Mouse (Mus musculus): ENCODE measurements around the gene Slc5a11.

DNA sequence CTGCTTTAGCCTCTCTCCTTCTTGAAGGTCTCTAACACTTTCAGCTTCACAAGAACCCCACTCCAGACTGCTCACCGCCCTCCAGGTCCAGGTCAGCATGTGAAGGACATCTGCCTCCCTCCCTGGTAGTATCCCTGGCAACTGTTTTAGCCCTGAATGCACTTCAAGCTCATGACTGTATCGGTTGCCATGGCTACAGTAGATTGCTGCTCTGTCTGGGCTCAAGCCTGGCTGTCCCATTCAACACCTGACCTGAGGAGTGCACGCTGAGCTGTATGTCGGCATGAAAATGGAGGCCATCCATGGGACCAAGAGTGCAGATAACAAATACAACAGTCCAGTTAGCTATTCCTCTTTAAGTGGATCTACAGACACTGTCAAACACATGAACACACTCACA, 24.0 kb downstream of the Slc5a11 start:
- no peak for TF ChIP-seq POLR2A (IDR thresholded peaks at IDR 0.05; ENCODE audit: low read depth, low read length)
- TF ChIP-seq CTCF (conservative IDR thresholded peaks at IDR 0.05; ENCODE audit: insufficient read depth, insufficient read length, low read depth, low read length), result no peak
